Mouse (Mus musculus) CH12.LX (cell line): ENCODE results near the gene Sema7a.
A peak's percentile ranks its signal among the peaks of the same experiment; 100 is the strongest.

Source experiments
- CTCF ChIP-seq, 2 experiments: IDR thresholded peaks in 1 of 2; conservative IDR thresholded peaks in 1 of 2; 2 replicates each; pipeline ENCODE4 v1.5.1; 2011 to 2012; ENCODE audit warnings: low read depth in 2 of 2, low read length in 2 of 2, improper control_type of control experiment in 1 of 2, inconsistent platforms in 1 of 2, mild to moderate bottlenecking in 1 of 2, moderate library complexity in 1 of 2
- E2F4 ChIP-seq: IDR thresholded peaks from 2 replicates; pipeline ENCODE4 v1.6.1; 2011; ENCODE audit warnings: low read depth, low read length, improper control_type of control experiment; ENCODE audit not compliant: insufficient replicate concordance
- EP300 ChIP-seq: IDR thresholded peaks from 2 replicates; pipeline ENCODE4 v1.6.1; 2011; ENCODE audit warnings: low read length, improper control_type of control experiment
- MXI1 ChIP-seq: IDR thresholded peaks from 2 replicates; pipeline ENCODE4 v1.6.1; 2011; ENCODE audit warnings: mild to moderate bottlenecking, low read depth, low read length, improper control_type of control experiment
- POLR2AphosphoS2 ChIP-seq: IDR thresholded peaks from 2 replicates; pipeline ENCODE4 v1.6.1; 2011; ENCODE audit warnings: low read depth, low read length, improper control_type of control experiment

GRCm38 (mm10) chr9:57978025-57978424 is 38.1 kb downstream of the Sema7a start:
- no peak for TF ChIP-seq CTCF (conservative IDR thresholded peaks at IDR 0.05 in 1 of 2, IDR thresholded peaks at IDR 0.05 in 1 of 2; ENCODE audit: low read depth in 2 of 2, low read length in 2 of 2)
- no peak for TF ChIP-seq E2F4
- TF ChIP-seq EP300: peak; percentile 78
- TF ChIP-seq POLR2AphosphoS2: no peak
- peak; percentile 58; the same call in 1 of the 2 replicates for TF ChIP-seq MXI1
